ENCODE assay signal across 27 mouse cellular contexts in the genomic region with DNA sequence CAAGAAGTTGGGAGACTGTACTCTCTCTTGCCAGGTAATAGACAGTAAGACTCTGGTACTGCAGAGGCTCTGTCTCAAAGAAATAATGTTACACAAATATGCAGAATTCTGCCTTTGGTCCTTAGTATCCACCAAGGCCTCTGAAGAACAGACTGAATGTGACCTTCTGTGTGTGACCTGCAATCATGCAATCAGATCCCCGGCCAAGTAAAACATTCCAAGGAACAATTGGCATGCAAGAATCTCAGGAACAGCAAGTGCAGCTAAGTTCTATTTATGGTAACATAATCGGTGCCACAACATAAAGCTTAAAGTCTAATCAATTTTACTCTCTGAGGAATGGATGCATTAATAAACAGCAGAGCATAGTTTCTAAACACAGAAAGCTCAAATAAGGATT.
DNase-seq lines count a peak whose midpoint lies in the region; ATAC-seq and TF ChIP-seq lines count a peak whose summit lies in the region.
"Had no signal": no experiment of that assay in that cellular context is flagged by ENCODE, and none has a peak within 500 bp of the region (broad histone marks: within the 10 kb centered on the region; RNA-seq: fewer than 3 reads in every experiment).

No protein-coding gene starts in this region.

- H3K9me3 ChIP-seq in kidney, embryonic 16.5 days (ENCODE audit: low read length): no peaks in the 10 kb centered on the region
- no peaks in the 10 kb centered on the region for H3K9me3 ChIP-seq in intestine, postnatal 0 days (ENCODE audit: control insufficient read depth)
- H3K9me3 ChIP-seq: embryonic facial prominence, embryonic 15.5 days; forebrain, embryonic 13.5 days; heart, embryonic 12.5 days; liver, embryonic 12.5 days; midbrain, embryonic 13.5 days; neural tube, embryonic 15.5 days; stomach, embryonic 15.5 days had no signal

- no peaks in the 10 kb centered on the region for H3K36me3 ChIP-seq in kidney, embryonic 16.5 days (ENCODE audit: insufficient read depth, low read length)
- no peaks in the 10 kb centered on the region for H3K36me3 ChIP-seq in intestine, postnatal 0 days (ENCODE audit: control insufficient read depth, insufficient read depth)
- H3K36me3 ChIP-seq: embryonic facial prominence, embryonic 15.5 days; heart, embryonic 12.5 days; limb, embryonic 13.5 days; liver, embryonic 12.5 days; midbrain, embryonic 13.5 days; neural tube, embryonic 15.5 days; stomach, embryonic 15.5 days had no signal

- no peak for ATAC-seq in kidney, embryonic 16.5 days (ENCODE audit: low FRiP score, low TSS enrichment)
- no peak for ATAC-seq in intestine, postnatal 0 days
- ATAC-seq: forebrain, embryonic 13.5 days; liver, embryonic 12.5 days; liver, postnatal 0 days; lung, postnatal 0 days; midbrain, embryonic 13.5 days had no signal

- TF ChIP-seq POLR2A in lung, adult 2 months (IDR thresholded peaks at IDR 0.05; ENCODE audit: borderline replicate concordance, extremely low read depth, low read depth, low read length): no peak

- H3K4me1 ChIP-seq in kidney, embryonic 16.5 days (ENCODE audit: insufficient read depth, low read length): no peaks in the 10 kb centered on the region
- H3K4me1 ChIP-seq in lung, adult 2 months (ENCODE audit: control insufficient read depth, insufficient read depth, low read length): no peaks in the 10 kb centered on the region
- no peaks in the 10 kb centered on the region for H3K4me1 ChIP-seq in intestine, postnatal 0 days (replicated peaks; ENCODE audit: control insufficient read depth, insufficient read depth, low read length)
- H3K4me1 ChIP-seq: embryonic facial prominence, embryonic 15.5 days; forebrain, embryonic 13.5 days; limb, embryonic 13.5 days; liver, embryonic 12.5 days; midbrain, embryonic 13.5 days; neural tube, embryonic 15.5 days; stomach, embryonic 15.5 days had no signal

- no peak overlapping the region for H3K9ac ChIP-seq in kidney, embryonic 16.5 days (replicated peaks; ENCODE audit: low read length)
- H3K9ac ChIP-seq in intestine, postnatal 0 days (ENCODE audit: low read depth, low read length): no peak overlapping the region
- H3K9ac ChIP-seq: embryonic facial prominence, embryonic 15.5 days; forebrain, embryonic 13.5 days; heart, embryonic 12.5 days; hindbrain, embryonic 14.5 days; limb, embryonic 13.5 days; liver, embryonic 12.5 days; liver, postnatal 0 days; midbrain, embryonic 13.5 days; neural tube, embryonic 15.5 days; stomach, embryonic 15.5 days had no signal

- peak; percentile 46 for DNase-seq in kidney, adult 11 months
- peak; percentile 4 for DNase-seq in lung, postnatal 36 days
- DNase-seq in lung, adult 2 months: no peak
- peak; percentile 47 for DNase-seq in gonadal fat pad, adult 2 months (ENCODE audit: low read depth)
- DNase-seq in cerebellum, adult 9-10 months: no peak
- DNase-seq: adrenal gland, postnatal 14 days; B cell, adult 2 months; cerebellum, adult 11-12 months; gastrocnemius, postnatal 25 days; heart, adult 2 months; liver, postnatal 0 days; retina, postnatal 1 day; right cerebral cortex, postnatal 14 days had no signal

- no peak overlapping the region for H3K4me2 ChIP-seq in kidney, embryonic 16.5 days (replicated peaks; ENCODE audit: low read depth, low read length)
- H3K4me2 ChIP-seq in intestine, postnatal 0 days (replicated peaks; ENCODE audit: low read depth): no peak overlapping the region
- H3K4me2 ChIP-seq: embryonic facial prominence, embryonic 15.5 days; forebrain, embryonic 13.5 days; heart, embryonic 12.5 days; hindbrain, embryonic 14.5 days; limb, embryonic 13.5 days; liver, embryonic 12.5 days; midbrain, embryonic 13.5 days; neural tube, embryonic 15.5 days; stomach, embryonic 15.5 days had no signal

- H3K4me3 ChIP-seq in kidney, embryonic 16.5 days (ENCODE audit: low read length): no peak overlapping the region
- no peak overlapping the region for H3K4me3 ChIP-seq in lung, adult 2 months (replicated peaks; ENCODE audit: extremely low read depth, low read depth, low read length)
- H3K4me3 ChIP-seq in intestine, postnatal 0 days (ENCODE audit: low read depth, low read length): no peak overlapping the region
- H3K4me3 ChIP-seq: embryonic facial prominence, embryonic 15.5 days; forebrain, embryonic 13.5 days; heart, adult 2 months; heart, embryonic 12.5 days; limb, embryonic 13.5 days; liver, embryonic 12.5 days; midbrain, embryonic 13.5 days; neural tube, embryonic 15.5 days; stomach, embryonic 15.5 days had no signal

- 42% methylated on average over 2 of the region's 2 CpGs for WGBS in kidney, embryonic 16.5 days
- 21% methylated on average over 2 of the region's 2 CpGs for WGBS in lung, adult 2 months
- WGBS in intestine, postnatal 0 days: 39% methylated on average over 2 of the region's 2 CpGs

- no peaks in the 10 kb centered on the region for H3K27me3 ChIP-seq in kidney, embryonic 16.5 days (ENCODE audit: insufficient read depth, low read length)
- no peaks in the 10 kb centered on the region for H3K27me3 ChIP-seq in intestine, postnatal 0 days (replicated peaks; ENCODE audit: control insufficient read depth, insufficient read depth, low read length)
- H3K27me3 ChIP-seq: embryonic facial prominence, embryonic 15.5 days; forebrain, embryonic 13.5 days; heart, embryonic 12.5 days; limb, embryonic 13.5 days; liver, embryonic 12.5 days; midbrain, embryonic 13.5 days; neural tube, embryonic 15.5 days; stomach, embryonic 15.5 days had no signal

- H3K27ac ChIP-seq in kidney, embryonic 16.5 days (ENCODE audit: low read length): no peak overlapping the region
- H3K27ac ChIP-seq in intestine, postnatal 0 days (ENCODE audit: low read depth, low read length): no peak overlapping the region
- H3K27ac ChIP-seq: embryonic facial prominence, embryonic 15.5 days; forebrain, embryonic 13.5 days; heart, adult 2 months; hindbrain, embryonic 14.5 days; kidney, postnatal 0 days; limb, embryonic 13.5 days; liver, embryonic 12.5 days; macrophage; midbrain, embryonic 13.5 days; neural tube, embryonic 15.5 days; stomach, embryonic 15.5 days had no signal

- TF ChIP-seq CTCF in lung, adult 2 months (IDR thresholded peaks at IDR 0.05; ENCODE audit: insufficient read depth, low read length): no peak
- no peak for TF ChIP-seq CTCF in intestine, postnatal 0 days (IDR thresholded peaks at IDR 0.05; ENCODE audit: low read depth)

Comparison
In these comparisons a context has a peak if more than half of its experiments do, and no peak if none do; other contexts are left out.
1. DNase-seq: peak in kidney, adult 11 months (single experiment), lung, postnatal 36 days (single experiment) and gonadal fat pad, adult 2 months (single experiment); none in lung, adult 2 months (single experiment) and cerebellum, adult 9-10 months (single experiment).